Mouse (Mus musculus) neural tube, embryonic 11.5 days (tissue): ENCODE data around the gene Olfr55. TPM values are rescaled to one million over a fixed set of nuclear protein-coding genes. Genes with fewer than 3 reads are reported as not detected.
"Not testable (repeated sequence)": the region's sequence is repeated elsewhere in the genome, so short reads cannot be mapped to it uniquely, and the experiment has no call there.

Experiments used
- ATAC-seq: fragments of 200-750 bp; cut with Nextera tagmentation; 2 replicates; pipeline ENCODE4 v1.8.0; 2017; ENCODE audit warnings: moderate number of reproducible peaks, mild to moderate bottlenecking, moderate TSS enrichment, moderate library complexity; ENCODE audit not compliant: insufficient read depth, low FRiP score, low TSS enrichment
- DNase-seq: peaks from one replicate; pipeline ENCODE4 v3.0.0-alpha.2; 2015; ENCODE audit warnings: low spot score
- H3K27ac ChIP-seq: fragments of 300-500 bp; sonication (generic); 2 replicates; pipeline ENCODE4 v1.5.1; 2014; ENCODE audit warnings: low read depth, mild to moderate bottlenecking, low read length
- H3K27me3 ChIP-seq: fragments of 300-500 bp; sonication (generic); 2 replicates; pipeline ENCODE4 v1.6.1; 2014; ENCODE audit warnings: mild to moderate bottlenecking, low read length, mixed read lengths; ENCODE audit not compliant: control insufficient read depth, insufficient read depth
- H3K36me3 ChIP-seq: fragments of 300-500 bp; sonication (generic); 2 replicates; pipeline ENCODE4 v1.6.1; 2014; ENCODE audit warnings: mild to moderate bottlenecking, low read length, moderate library complexity, mixed read lengths; ENCODE audit not compliant: control insufficient read depth, insufficient read depth
- H3K4me1 ChIP-seq: fragments of 300-500 bp; sonication (generic); 2 replicates; pipeline ENCODE4 v1.6.1; 2014; ENCODE audit warnings: low read length, mixed read lengths; ENCODE audit not compliant: control insufficient read depth, insufficient read depth
- H3K4me2 ChIP-seq: fragments of 300-500 bp; sonication (generic); 2 replicates; pipeline ENCODE4 v1.6.1; 2014; ENCODE audit warnings: low read depth, mild to moderate bottlenecking, moderate library complexity
- H3K4me3 ChIP-seq: fragments of 300-500 bp; sonication (generic); 2 replicates; pipeline ENCODE4 v1.5.1; 2014; ENCODE audit warnings: low read depth, low read length
- H3K9ac ChIP-seq: fragments of 300-500 bp; sonication (generic); 2 replicates; pipeline ENCODE4 v1.6.1; 2014; ENCODE audit warnings: mild to moderate bottlenecking, low read length
- H3K9me3 ChIP-seq: fragments of 300-500 bp; sonication (generic); 2 replicates; pipeline ENCODE4 v1.6.1; 2016; ENCODE audit warnings: low read length; ENCODE audit not compliant: control insufficient read depth
- WGBS: fragments of 180-500 bp; shearing (Covaris S2); extraction: QIAGEN DNeasy Blood & Tissue Kit; methylation state at CpG from one replicate; pipeline ENCODE4 v1.1.7; 2014; 5-methylcytosine and 5-hydroxymethylcytosine counted together
- polyA plus RNA-seq: library from polyadenylated mRNA; unstranded; fragments of >200 nt; fragmentation: Nextera tagmentation; extraction: Ambion mirVana; gene quantifications from 2 replicates; pipeline ENCODE4 v1.2.1, GENCODE M21; 2014

Olfr55 gene
- 0.05 TPM in 1 of 2 replicates, not detected in the other for polyA plus RNA-seq

DNA sequence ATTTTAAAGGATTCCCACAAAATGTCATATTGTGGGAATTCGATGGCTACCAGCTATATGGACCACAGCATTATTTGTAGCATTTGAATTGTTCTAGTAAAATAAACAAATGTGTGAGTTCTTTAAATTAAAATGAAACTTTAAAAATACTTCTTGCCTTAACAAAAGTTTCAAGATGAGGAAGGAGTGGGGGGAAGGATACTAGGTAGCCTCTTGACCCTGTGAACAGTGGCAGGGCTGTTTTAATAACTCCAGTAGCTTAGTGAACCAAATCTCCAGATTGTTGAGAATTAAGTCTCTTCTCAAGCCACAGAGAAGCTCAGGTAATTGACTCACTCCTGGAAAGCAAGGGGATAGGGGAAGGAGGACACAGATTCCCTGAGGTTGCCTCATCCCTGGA is at the start of gene Olfr55:
Gene Olfr55 (plus strand): TSS at position 301 of the 400 bp plus-strand sequence.
- H3K4me3 ChIP-seq, H3K36me3 ChIP-seq, H3K4me2 ChIP-seq, H3K9ac ChIP-seq, H3K27me3 ChIP-seq, H3K27ac ChIP-seq, DNase-seq, H3K9me3 ChIP-seq, ATAC-seq, H3K4me1 ChIP-seq: not testable (repeated sequence)
- 88% methylated on average over 1 of the region's 1 CpGs for WGBS

DNA sequence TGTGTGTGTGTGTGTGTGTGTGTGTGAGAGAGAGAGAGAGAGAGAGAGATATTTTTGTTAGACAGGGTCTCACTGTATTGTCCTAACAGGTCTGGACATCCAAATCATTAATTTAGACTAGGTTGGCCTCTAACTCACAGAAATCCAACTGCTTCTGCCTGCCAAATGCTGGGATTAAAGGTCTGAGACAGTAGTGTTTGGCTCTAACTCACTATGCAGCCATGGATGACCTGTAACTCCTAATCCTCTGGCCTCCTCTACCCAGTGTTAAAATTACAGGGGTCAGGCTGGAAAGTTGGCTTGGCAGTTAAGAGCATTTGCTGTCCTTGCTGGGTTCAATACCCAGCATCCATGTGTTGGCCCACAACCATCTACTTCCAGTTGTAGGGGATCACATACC is 43.7 kb upstream of the Olfr55 start:
- Histone ChIP-seq H3K27me3 (no peaks in the 10 kb centered on the region), H3K36me3 (no peaks in the 10 kb centered on the region), H3K4me3 (no peak overlapping the region), H3K4me2 (no peak overlapping the region), H3K4me1 (no peaks in the 10 kb centered on the region), H3K27ac (no peak overlapping the region), H3K9me3 (no peaks in the 10 kb centered on the region), H3K9ac (no peak overlapping the region)
- DNase-seq (no peak), ATAC-seq (no peak)

DNA sequence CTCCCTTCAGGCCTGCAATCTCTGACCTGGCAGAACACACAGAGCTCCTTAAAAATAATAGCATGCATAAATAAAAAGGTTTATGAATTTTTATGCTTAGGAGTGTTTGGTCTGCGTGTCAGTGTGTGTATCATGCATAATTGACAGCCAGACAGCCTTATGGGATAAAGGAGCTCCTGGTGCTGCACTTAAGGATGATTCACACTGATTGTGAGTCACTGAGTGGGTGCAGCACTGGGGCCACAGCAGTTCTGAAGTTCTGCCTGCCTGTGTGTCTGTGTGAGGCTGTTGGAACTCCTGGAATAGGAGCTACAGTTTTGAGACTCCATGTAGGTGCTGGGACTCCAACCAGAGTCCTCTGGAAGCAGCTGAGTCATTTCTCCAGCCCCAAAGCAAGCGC is 42.0 kb upstream of the Olfr55 start:
- H3K27ac ChIP-seq, result no peak overlapping the region
- H3K9me3 ChIP-seq, result no peaks in the 10 kb centered on the region
- no peak for ATAC-seq
- DNase-seq, result no peak
- no peak overlapping the region for H3K4me2 ChIP-seq
- H3K27me3 ChIP-seq, result no peaks in the 10 kb centered on the region
- no peak overlapping the region for H3K9ac ChIP-seq
- no peaks in the 10 kb centered on the region for H3K36me3 ChIP-seq
- no peak overlapping the region for H3K4me3 ChIP-seq
- no peaks in the 10 kb centered on the region for H3K4me1 ChIP-seq
- 59% methylated on average over 2 of the region's 2 CpGs for WGBS

DNA sequence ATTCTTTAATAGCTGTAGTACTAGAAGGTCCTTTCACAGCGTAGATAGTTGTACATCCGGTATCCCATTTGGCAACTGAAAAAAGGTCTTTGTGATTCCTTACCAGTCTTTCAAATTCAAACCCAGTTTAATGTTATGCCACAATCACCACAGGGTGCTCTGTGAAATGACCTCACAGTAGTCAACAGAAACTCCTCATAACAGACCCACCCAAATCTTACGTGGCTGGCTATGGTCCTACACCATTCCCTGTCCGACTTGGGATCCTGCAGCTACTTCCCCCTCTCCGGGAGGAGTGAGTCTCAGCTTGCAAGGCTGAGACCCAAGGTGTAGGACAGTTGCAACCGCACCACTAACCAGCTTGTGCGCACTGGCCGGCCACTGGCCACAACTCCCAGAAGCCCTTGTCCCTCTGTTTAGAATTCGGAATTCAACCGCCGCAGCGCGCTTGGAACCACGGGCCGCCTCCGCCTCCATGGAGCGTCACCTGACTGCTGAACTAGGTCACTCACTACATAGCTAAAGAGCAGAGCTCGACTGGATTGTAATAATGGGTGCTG is 28.9 kb upstream of the Olfr55 start, which contains the start of gene Morc2b:
Gene Morc2b (minus strand): TSS at position 423 of the 560 bp plus-strand sequence.
- DNase-seq (no peak), ATAC-seq (no peak)
- Histone ChIP-seq H3K9ac (no peak within 1 kb of the TSS), H3K4me2 (no peak within 1 kb of the TSS), H3K36me3 (no peaks in the 10 kb centered on the region), H3K27ac (no peak within 1 kb of the TSS), H3K27me3 (no peaks in the 10 kb centered on the region), H3K4me1 (no peaks in the 10 kb centered on the region), H3K4me3 (no peak within 1 kb of the TSS), H3K9me3 (no peaks in the 10 kb centered on the region)
- 67% methylated on average over 18 of the region's 18 CpGs for WGBS

DNA sequence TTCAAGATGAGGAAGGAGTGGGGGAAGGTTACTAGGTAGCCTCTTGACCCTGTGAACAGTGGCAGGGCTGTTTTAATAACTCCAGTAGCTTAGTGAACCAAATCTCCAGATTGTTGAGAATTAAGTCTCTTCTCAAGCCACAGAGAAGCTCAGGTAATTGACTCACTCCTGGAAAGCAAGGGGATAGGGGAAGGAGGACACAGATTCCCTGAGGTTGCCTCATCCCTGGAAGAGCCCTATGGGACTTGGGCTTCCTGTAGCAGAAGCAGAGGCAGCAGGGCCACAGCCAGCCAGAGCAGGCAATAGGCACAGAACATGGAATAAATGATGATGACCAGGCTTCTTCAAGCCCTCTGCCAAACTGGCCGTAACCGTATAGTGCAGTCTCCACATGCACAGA is 22.8 kb downstream of the Olfr55 start, which contains the start of gene Olfr239:
Gene Olfr239 (plus strand): TSS at position 301 of the 400 bp plus-strand sequence.
- not testable (repeated sequence) for H3K9me3 ChIP-seq, DNase-seq, H3K4me3 ChIP-seq, H3K36me3 ChIP-seq, H3K4me2 ChIP-seq, ATAC-seq, H3K27me3 ChIP-seq, H3K4me1 ChIP-seq, H3K9ac ChIP-seq, H3K27ac ChIP-seq
- WGBS, result no CpG with 5 or more reads among the region's 2 CpGs

DNA sequence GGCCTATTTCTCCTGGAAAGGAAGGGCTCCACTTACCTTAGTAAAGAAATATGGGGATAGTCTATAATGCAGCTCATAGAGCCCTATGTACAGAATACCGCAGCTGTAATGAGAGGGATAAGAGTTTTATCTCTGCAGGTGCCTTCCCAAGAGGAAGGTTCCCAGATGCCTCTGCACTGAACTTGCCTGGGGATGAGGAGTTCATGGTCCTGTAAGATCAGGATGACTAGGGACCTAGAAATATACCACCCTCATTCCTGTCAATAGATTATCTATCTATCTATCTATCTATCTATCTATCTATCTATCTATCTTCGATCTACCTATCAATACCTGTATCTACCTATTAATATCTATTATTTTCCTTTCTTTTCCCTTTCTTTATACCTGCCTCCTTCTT is 53.3 kb downstream of the Olfr55 start, which contains the start of gene Olfr1564:
Gene Olfr1564 (minus strand): TSS at position 101 of the 400 bp plus-strand sequence.
- H3K9ac ChIP-seq, result no peak within 1 kb of the TSS
- 82% methylated on average over 2 of the region's 2 CpGs for WGBS

More for the DNA sequence above, 53.3 kb downstream of the Olfr55 start, which contains the start of gene Olfr1564:
- no peak for ATAC-seq
- Histone ChIP-seq H3K36me3 (no peaks in the 10 kb centered on the region), H3K4me3 (no peak within 1 kb of the TSS), H3K27me3 (no peaks in the 10 kb centered on the region), H3K4me2 (no peak within 1 kb of the TSS), H3K9me3 (0 out of 2 replicates have a peak, but pooled peaks cover 2% of the 10 kb centered on the region), H3K4me1 (no peaks in the 10 kb centered on the region), H3K27ac (no peak within 1 kb of the TSS)
- no peak for DNase-seq

Other genes with a start within 250 kb of the Olfr55 start
- 2.6 and 3.0 TPM in 2 replicates for gene Cyp4f13, start 221.0 kb upstream of the Olfr55 start, polyA plus RNA-seq
- 13.1 and 13.7 TPM in 2 replicates for gene Zfp472, start 202.6 kb upstream of the Olfr55 start, polyA plus RNA-seq
- gene Zfp952, start 175.3 kb upstream of the Olfr55 start, polyA plus RNA-seq, result 16.8 and 18.6 TPM in 2 replicates
- 22.9 and 25.9 TPM in 2 replicates for gene Zfp763, start 135.0 kb upstream of the Olfr55 start, polyA plus RNA-seq
- gene 4921501E09Rik, start 100.4 kb upstream of the Olfr55 start, polyA plus RNA-seq, result not detected in 2 replicates
- 10.7 and 11.9 TPM in 2 replicates for gene Zfp563, start 79.1 kb upstream of the Olfr55 start, polyA plus RNA-seq
- 0.12 and 0.18 TPM in 2 replicates for gene Morc2b, start 28.8 kb upstream of the Olfr55 start, polyA plus RNA-seq
- gene Olfr239, start 22.9 kb downstream of the Olfr55 start, polyA plus RNA-seq, result not detected in 2 replicates
- gene Olfr1564, start 53.2 kb downstream of the Olfr55 start, polyA plus RNA-seq, result not detected in 2 replicates
- gene Zfp955a, start 86.7 kb downstream of the Olfr55 start, polyA plus RNA-seq, result 20.6 and 22.8 TPM in 2 replicates
- 0.07 TPM in 1 of 2 replicates, not detected in the other for gene Olfr63, start 96.2 kb downstream of the Olfr55 start, polyA plus RNA-seq
- gene Zfp955b, start 121.1 kb downstream of the Olfr55 start, polyA plus RNA-seq, result 9.5 and 10.3 TPM in 2 replicates
- 17.9 and 18.9 TPM in 2 replicates for gene Zfp81, start 190.4 kb downstream of the Olfr55 start, polyA plus RNA-seq
- 20.6 and 25.0 TPM in 2 replicates for gene Zfp101, start 226.2 kb downstream of the Olfr55 start, polyA plus RNA-seq